Comparison of ENCODE assay signal across 12 mouse cellular contexts in genomic region chr8:95028391-95028790, GRCm38 (mm10). TPM values are rescaled to one million over a fixed set of nuclear protein-coding genes. Genes with fewer than 3 reads are reported as not detected.
DNase-seq lines count a peak whose midpoint lies in the region; ATAC-seq and TF ChIP-seq lines count a peak whose summit lies in the region.
"Not testable (repeated sequence)": the region's sequence is repeated elsewhere in the genome, so short reads cannot be mapped to it uniquely, and the experiment has no call there.
"Had no signal": no experiment of that assay in that cellular context is flagged by ENCODE, and none has a peak within 500 bp of the region (broad histone marks: within the 10 kb centered on the region; RNA-seq: fewer than 3 reads in every experiment).

No protein-coding gene starts in this region.

- ATAC-seq in embryonic facial prominence, embryonic 14.5 days (ENCODE audit: low read depth); kidney, postnatal 0 days (replicated peaks; ENCODE audit: low FRiP score, low read depth); lung, postnatal 0 days: not testable (repeated sequence)

- 0 out of 2 replicates have a peak, but pooled peaks have one; percentile 10 for TF ChIP-seq CTCF in kidney, postnatal 0 days (IDR thresholded peaks at IDR 0.05; ENCODE audit: low read depth)
- TF ChIP-seq CTCF in lung, postnatal 0 days (IDR thresholded peaks at IDR 0.05) = not testable (repeated sequence)

- not testable (repeated sequence) for H3K27ac ChIP-seq in embryonic facial prominence, embryonic 14.5 days (replicated peaks; ENCODE audit: low read depth, low read length); kidney, postnatal 0 days; lung, postnatal 0 days (ENCODE audit: low read length)

- DNase-seq in CD4-positive, CD25-positive, alpha-beta regulatory T cell, adult 2 months (ENCODE audit: low read depth, low spot score) = peak; percentile 17
- peak; percentile 43 for DNase-seq in R1 (ENCODE audit: low read depth, low spot score)
- peak; percentile 25 for DNase-seq in c-Kit-positive CD71-positive TER-119-positive erythroid progenitor cells, embryonic 14.5 days (ENCODE audit: low spot score)
- DNase-seq in embryonic facial prominence, embryonic 14.5 days (ENCODE audit: low spot score) = peak; percentile 61
- peak; percentile 70 for DNase-seq in kidney, postnatal 0 days (ENCODE audit: low spot score)
- DNase-seq in lung, postnatal 0 days (ENCODE audit: low spot score) = peak; percentile 29
- DNase-seq in ovary, postnatal 36 days (ENCODE audit: low spot score) = peak; percentile 25
- peak; percentile 70 for DNase-seq in thymus, postnatal 4 days

- H3K4me1 ChIP-seq in embryonic facial prominence, embryonic 14.5 days (ENCODE audit: control insufficient read depth, insufficient read depth, low read length); kidney, postnatal 0 days (replicated peaks; ENCODE audit: insufficient read depth, low read length); lung, postnatal 0 days (ENCODE audit: insufficient read depth, low read depth, low read length): not testable (repeated sequence)

- not testable (repeated sequence) for H3K36me3 ChIP-seq in embryonic facial prominence, embryonic 14.5 days (ENCODE audit: control insufficient read depth, insufficient read depth, low read length); kidney, postnatal 0 days (ENCODE audit: insufficient read depth, low read length); lung, postnatal 0 days (ENCODE audit: insufficient read depth, low read length)

- H3K27me3 ChIP-seq in embryonic facial prominence, embryonic 14.5 days (replicated peaks; ENCODE audit: control insufficient read depth, insufficient read depth, low read length); kidney, postnatal 0 days (ENCODE audit: insufficient read depth, low read length); lung, postnatal 0 days (replicated peaks; ENCODE audit: insufficient read depth, low read length): not testable (repeated sequence)

- 51% methylated on average over 7 of the region's 7 CpGs for WGBS in embryonic facial prominence, embryonic 14.5 days
- WGBS in kidney, postnatal 0 days = 54% methylated on average over 7 of the region's 7 CpGs
- 51% methylated on average over 7 of the region's 7 CpGs for WGBS in lung, postnatal 0 days

- not testable (repeated sequence) for H3K9ac ChIP-seq in embryonic facial prominence, embryonic 14.5 days (ENCODE audit: low read depth, low read length); kidney, postnatal 0 days (ENCODE audit: low read depth, low read length); lung, postnatal 0 days (replicated peaks; ENCODE audit: low read depth)

- H3K4me3 ChIP-seq in embryonic facial prominence, embryonic 14.5 days (ENCODE audit: low read depth, low read length); kidney, postnatal 0 days (replicated peaks; ENCODE audit: low read depth, low read length); lung, postnatal 0 days (ENCODE audit: low read depth, low read length): not testable (repeated sequence)

- TF ChIP-seq EP300 in lung, postnatal 0 days (IDR thresholded peaks at IDR 0.05) = not testable (repeated sequence)

- not testable (repeated sequence) for H3K4me2 ChIP-seq in embryonic facial prominence, embryonic 14.5 days (ENCODE audit: low read depth, low read length); kidney, postnatal 0 days (ENCODE audit: low read length); lung, postnatal 0 days (replicated peaks; ENCODE audit: low read depth, low read length)

- H3K9me3 ChIP-seq in embryonic facial prominence, embryonic 14.5 days (ENCODE audit: control insufficient read depth, low read length); kidney, postnatal 0 days (replicated peaks; ENCODE audit: low read length); lung, postnatal 0 days (ENCODE audit: low read length): not testable (repeated sequence)

RNA-seq across cellular contexts. Expression of gene Adgrg3, which starts 10.9 kb away (rescaled TPM):
- 3.3 and 3.6 TPM in 2 replicates for polyA plus RNA-seq in embryonic facial prominence, embryonic 14.5 days (2014; fragmentation: Nextera tagmentation; extraction: Ambion mirVana)
- polyA plus RNA-seq in kidney, postnatal 0 days (2015; fragmentation: Nextera tagmentation; extraction: Ambion mirVana) = 3.7 and 4.4 TPM in 2 replicates
- 4.8 and 5.3 TPM in 2 replicates for polyA plus RNA-seq in lung, postnatal 0 days (2015; fragmentation: Nextera tagmentation; extraction: Ambion mirVana)

RNA-seq across cellular contexts. Expression of gene Drc7, which starts 26.5 kb away (rescaled TPM):
- polyA plus RNA-seq in embryonic facial prominence, embryonic 14.5 days (2014; fragmentation: Nextera tagmentation; extraction: Ambion mirVana) = 0.47 and 0.60 TPM in 2 replicates
- polyA plus RNA-seq in kidney, postnatal 0 days (2015; fragmentation: Nextera tagmentation; extraction: Ambion mirVana) = not detected in 2 replicates
- 3.1 and 3.9 TPM in 2 replicates for polyA plus RNA-seq in lung, postnatal 0 days (2015; fragmentation: Nextera tagmentation; extraction: Ambion mirVana)
- polyA plus RNA-seq: heart, embryonic 11.5 days; intestine, embryonic 15.5 days; large intestine, adult 2 months; limb, embryonic 12.5 days had no signal

RNA-seq across cellular contexts. Expression of gene Katnb1, which starts 52.6 kb away (rescaled TPM):
- polyA plus RNA-seq in embryonic facial prominence, embryonic 14.5 days (2014; fragmentation: Nextera tagmentation; extraction: Ambion mirVana) = 18.6 and 20.8 TPM in 2 replicates
- 21.2 and 22.9 TPM in 2 replicates for polyA plus RNA-seq in kidney, postnatal 0 days (2015; fragmentation: Nextera tagmentation; extraction: Ambion mirVana)
- 10.4 and 10.8 TPM in 2 replicates for polyA plus RNA-seq in lung, postnatal 0 days (2015; fragmentation: Nextera tagmentation; extraction: Ambion mirVana)

RNA-seq across cellular contexts. Expression of gene Adgrg1, which starts 53.8 kb away (rescaled TPM):
- 16.3 and 18.8 TPM in 2 replicates for polyA plus RNA-seq in embryonic facial prominence, embryonic 14.5 days (2014; fragmentation: Nextera tagmentation; extraction: Ambion mirVana)
- 109 and 125 TPM in 2 replicates for polyA plus RNA-seq in kidney, postnatal 0 days (2015; fragmentation: Nextera tagmentation; extraction: Ambion mirVana)
- 33.9 and 39.0 TPM in 2 replicates for polyA plus RNA-seq in lung, postnatal 0 days (2015; fragmentation: Nextera tagmentation; extraction: Ambion mirVana)

Comparison
In these comparisons a context has a peak if more than half of its experiments do, and no peak if none do; other contexts are left out.
1. DNase-seq: peak in every context shown above with its lines; median percentile 70 in kidney, postnatal 0 days; 70 in thymus, postnatal 4 days; 61 in embryonic facial prominence, embryonic 14.5 days; 43 in R1; 29 in lung, postnatal 0 days; 25 in c-Kit-positive CD71-positive TER-119-positive erythroid progenitor cells, embryonic 14.5 days; 25 in ovary, postnatal 36 days; 17 in CD4-positive, CD25-positive, alpha-beta regulatory T cell, adult 2 months.